Mouse (Mus musculus): ENCODE measurements around the gene Inpp4b.
"Not testable (repeated sequence)": the region's sequence is repeated elsewhere in the genome, so short reads cannot be mapped to it uniquely, and the experiment has no call there.

Inpp4b gene

GRCm38 (mm10) chr8:81996239-81996638 lies 653.9 kb downstream of the Inpp4b start:
- DNase-seq (ENCODE audit: low read depth) = no peak

- DNase-seq (ENCODE audit: low read depth) = no peak
These were observed 654.5 kb downstream of the Inpp4b start for GRCm38 (mm10) chr8:81996823-81997222.

- DNase-seq (ENCODE audit: low read depth) = no peak
These were observed 661.8 kb downstream of the Inpp4b start for GRCm38 (mm10) chr8:82004158-82004557.

- no peak for DNase-seq (ENCODE audit: low read depth)
These were observed 663.1 kb downstream of the Inpp4b start for GRCm38 (mm10) chr8:82005466-82005865.

- DNase-seq (ENCODE audit: low read depth) = no peak
These were observed 675.4 kb downstream of the Inpp4b start for GRCm38 (mm10) chr8:82017792-82018191.

- peak; percentile 43 for DNase-seq (ENCODE audit: low read depth)
These were observed 685.0 kb downstream of the Inpp4b start for GRCm38 (mm10) chr8:82027401-82027800.

GRCm38 (mm10) chr8:82028896-82029295 lies 686.5 kb downstream of the Inpp4b start:
- DNase-seq (ENCODE audit: low read depth) = peak; percentile 41

- peak; percentile 18 for DNase-seq (ENCODE audit: low read depth)
These were observed 689.7 kb downstream of the Inpp4b start for GRCm38 (mm10) chr8:82032035-82032434.

GRCm38 (mm10) chr8:82054030-82054429 lies 711.7 kb downstream of the Inpp4b start:
- no peak for DNase-seq (ENCODE audit: low read depth)

GRCm38 (mm10) chr8:82067619-82068018 lies 725.3 kb downstream of the Inpp4b start:
- DNase-seq (ENCODE audit: low read depth) = no peak

- DNase-seq (ENCODE audit: low read depth) = no peak
These were observed 736.9 kb downstream of the Inpp4b start for GRCm38 (mm10) chr8:82079267-82079666.

- not testable (repeated sequence) for DNase-seq (ENCODE audit: low read depth)
These were observed 744.3 kb downstream of the Inpp4b start for GRCm38 (mm10) chr8:82086631-82087030.

- DNase-seq (ENCODE audit: low read depth) = no peak
These were observed 748.5 kb downstream of the Inpp4b start for GRCm38 (mm10) chr8:82090901-82091300.

GRCm38 (mm10) chr8:82093274-82093673 lies 750.9 kb downstream of the Inpp4b start:
- DNase-seq (ENCODE audit: low read depth) = no peak

- DNase-seq (ENCODE audit: low read depth) = no peak
These were observed 762.2 kb downstream of the Inpp4b start for GRCm38 (mm10) chr8:82104560-82104959.

GRCm38 (mm10) chr8:82106131-82106530 lies 763.8 kb downstream of the Inpp4b start:
- DNase-seq (ENCODE audit: low read depth) = no peak

- DNase-seq (ENCODE audit: low read depth) = no peak
These were observed 807.9 kb downstream of the Inpp4b start for GRCm38 (mm10) chr8:82150272-82150671.

GRCm38 (mm10) chr8:82157928-82158327 lies 815.6 kb downstream of the Inpp4b start:
- DNase-seq (ENCODE audit: low read depth) = no peak

All from 416B (cell line).